Mouse (Mus musculus): ENCODE results near the gene Cse1l.

The Cse1l gene

GRCm38 (mm10) chr2:166974177-166974872 is 68.5 kb downstream of the Cse1l start:
- DNase-seq (ENCODE audit: low read depth): no peak

GRCm38 (mm10) chr2:166976356-166976755 is 70.5 kb downstream of the Cse1l start:
- DNase-seq (ENCODE audit: low read depth): no peak

GRCm38 (mm10) chr2:166977490-166977889 is 71.7 kb downstream of the Cse1l start:
- no peak for DNase-seq (ENCODE audit: low read depth)

GRCm38 (mm10) chr2:166980161-166980560 is 74.3 kb downstream of the Cse1l start:
- no peak for DNase-seq (ENCODE audit: low read depth)

GRCm38 (mm10) chr2:166983351-166983894 is 77.6 kb downstream of the Cse1l start:
- no peak for DNase-seq (ENCODE audit: low read depth)

GRCm38 (mm10) chr2:166990861-166991260 is 85.0 kb downstream of the Cse1l start:
- DNase-seq (ENCODE audit: low read depth): no peak

GRCm38 (mm10) chr2:166991945-166992344 is 86.1 kb downstream of the Cse1l start:
- no peak for DNase-seq (ENCODE audit: low read depth)

- DNase-seq (ENCODE audit: low read depth): no peak
These were observed 89.4 kb downstream of the Cse1l start for GRCm38 (mm10) chr2:166995021-166995795.
